Mouse (Mus musculus): ENCODE results near the gene Prg3. TPM values are rescaled to one million over a fixed set of nuclear protein-coding genes. Genes with fewer than 3 reads are reported as not detected.

Prg3 gene
- not detected in 2 replicates for polyA plus RNA-seq (2015; fragmentation: Nextera tagmentation; extraction: Ambion mirVana)

DNA sequence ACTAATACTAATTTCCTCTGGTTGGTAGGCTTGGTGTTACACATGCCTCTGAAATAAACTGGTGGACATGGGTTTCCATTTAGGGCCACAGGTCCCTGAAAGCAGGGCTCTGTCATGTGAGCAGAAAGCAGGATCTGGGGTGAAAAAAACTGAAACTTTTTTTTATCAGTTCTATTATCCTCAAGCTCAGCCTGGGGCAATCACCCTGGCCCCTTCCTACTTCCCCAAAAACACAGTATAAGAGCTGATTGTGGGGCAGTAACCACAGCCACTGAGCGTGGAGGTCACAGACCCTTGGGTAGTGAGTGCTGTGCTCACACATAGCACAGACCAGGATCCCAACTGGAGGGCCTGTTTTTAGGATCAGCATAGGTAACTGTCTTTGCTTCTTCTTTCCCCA is at the start of gene Prg3:
Gene Prg3, plus strand, starts transcription at position 286 of the 400 bp plus-strand sequence.
- H3K4me3 ChIP-seq (ENCODE audit: low read depth, low read length), result no peak within 1 kb of the TSS
- 88% methylated on average over 1 of the region's 1 CpGs for WGBS
- H3K9ac ChIP-seq (ENCODE audit: low read length), result no peak within 1 kb of the TSS
- H3K36me3 ChIP-seq (ENCODE audit: control insufficient read depth, insufficient read depth, low read length), result no peaks in the 10 kb centered on the region
- ATAC-seq (ENCODE audit: low FRiP score, low TSS enrichment) (no peak), DNase-seq (ENCODE audit: low spot score) (no peak)
- TF ChIP-seq EP300 (optimal IDR thresholded peaks at IDR 0.05) (no peak), CTCF (IDR thresholded peaks at IDR 0.05; ENCODE audit: low read depth) (no peak)
- H3K9me3 ChIP-seq (ENCODE audit: control insufficient read depth, low read length), result no peaks in the 10 kb centered on the region
- no peak within 1 kb of the TSS for H3K4me2 ChIP-seq (replicated peaks; ENCODE audit: low read depth)
- H3K27ac ChIP-seq (replicated peaks), result no peak within 1 kb of the TSS
- H3K27me3 ChIP-seq (ENCODE audit: control insufficient read depth, insufficient read depth, low read length), result no peaks in the 10 kb centered on the region
- no peaks in the 10 kb centered on the region for H3K4me1 ChIP-seq (replicated peaks; ENCODE audit: control insufficient read depth, insufficient read depth)

DNA sequence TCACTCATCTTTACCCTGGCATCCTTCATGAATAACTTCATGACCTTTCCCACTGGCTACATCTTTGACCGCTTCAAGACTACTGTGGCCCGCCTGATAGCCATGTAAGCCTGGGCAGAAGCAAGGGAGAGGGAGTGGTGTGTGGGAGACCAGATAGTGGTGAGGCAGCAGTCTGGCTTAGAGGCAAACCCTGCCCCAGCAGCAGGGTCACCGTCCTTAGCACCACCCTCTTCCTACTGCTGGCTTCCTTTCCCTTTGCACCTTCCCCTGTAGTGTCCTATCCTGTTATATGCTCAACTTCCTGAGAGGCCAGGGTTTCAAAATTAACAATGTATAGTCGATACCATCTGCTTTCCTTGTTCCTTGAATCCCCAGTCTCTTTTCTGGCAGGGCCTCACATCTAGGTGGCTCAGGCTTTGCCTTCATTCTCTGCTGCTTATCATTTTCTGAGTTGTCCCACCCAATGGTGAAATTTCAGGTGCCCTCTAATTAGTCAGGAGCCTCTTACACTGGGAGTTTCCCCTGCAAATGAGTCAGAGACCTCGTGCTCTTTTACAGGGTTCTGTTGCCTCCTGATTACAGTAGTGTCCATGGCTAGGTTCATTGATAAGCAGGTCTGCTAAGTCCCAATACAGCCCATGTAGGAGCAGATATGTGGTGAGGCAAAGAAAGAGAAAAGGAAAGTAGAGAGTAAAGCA is 49.6 kb upstream of the Prg3 start:
- DNase-seq (ENCODE audit: low spot score) (no peak), ATAC-seq (ENCODE audit: low FRiP score, low TSS enrichment) (peak; percentile 51; the same call in 1 of the 2 replicates)
- 60% methylated on average over 5 of the region's 5 CpGs for WGBS
- H3K4me2 ChIP-seq (replicated peaks; ENCODE audit: low read depth), result peak overlapping the region; percentile 55
- no peak overlapping the region for H3K27ac ChIP-seq (replicated peaks)
- H3K27me3 ChIP-seq (ENCODE audit: control insufficient read depth, insufficient read depth, low read length), result no peaks in the 10 kb centered on the region
- TF ChIP-seq EP300 (optimal IDR thresholded peaks at IDR 0.05) (no peak), CTCF (IDR thresholded peaks at IDR 0.05; ENCODE audit: low read depth) (no peak)
- H3K9me3 ChIP-seq (ENCODE audit: control insufficient read depth, low read length), result no peaks in the 10 kb centered on the region
- no peaks in the 10 kb centered on the region for H3K36me3 ChIP-seq (ENCODE audit: control insufficient read depth, insufficient read depth, low read length)
- H3K9ac ChIP-seq (ENCODE audit: low read length), result no peak overlapping the region; the same call in 1 of the 2 replicates
- H3K4me3 ChIP-seq (ENCODE audit: low read depth, low read length), result peak overlapping the region; percentile 47
- H3K4me1 ChIP-seq (replicated peaks; ENCODE audit: control insufficient read depth, insufficient read depth), result peaks cover 3% of the 10 kb centered on the region; the same call in 1 of the 2 replicates

DNA sequence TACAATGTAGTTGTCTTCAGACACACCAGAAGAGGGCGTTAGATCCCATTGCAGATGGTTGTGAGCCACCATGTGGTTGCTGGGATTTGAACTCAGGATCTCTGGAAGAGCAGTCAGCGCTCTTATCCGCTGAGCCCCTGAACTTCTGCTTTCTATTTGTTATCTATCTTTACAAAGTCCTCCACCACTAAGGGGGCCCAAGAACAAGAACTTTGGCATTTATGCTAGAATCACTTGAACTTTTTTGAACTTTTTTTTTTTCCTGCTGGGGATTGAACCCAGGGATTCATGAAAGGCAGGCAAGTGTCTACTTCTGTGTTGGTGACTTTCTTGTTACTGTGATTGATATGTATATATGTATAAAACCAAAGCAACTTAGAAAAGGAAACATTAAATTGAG is 48.7 kb upstream of the Prg3 start:
- WGBS, result 89% methylated on average over 3 of the region's 3 CpGs
- Histone ChIP-seq H3K4me3 (ENCODE audit: low read depth, low read length) (no peak overlapping the region), H3K9ac (ENCODE audit: low read length) (no peak overlapping the region), H3K27ac (replicated peaks) (no peak overlapping the region), H3K4me2 (replicated peaks; ENCODE audit: low read depth) (no peak overlapping the region), H3K4me1 (replicated peaks; ENCODE audit: control insufficient read depth, insufficient read depth) (peaks cover 3% of the 10 kb centered on the region; the same call in 1 of the 2 replicates), H3K36me3 (ENCODE audit: control insufficient read depth, insufficient read depth, low read length) (no peaks in the 10 kb centered on the region), H3K9me3 (ENCODE audit: control insufficient read depth, low read length) (no peaks in the 10 kb centered on the region), H3K27me3 (ENCODE audit: control insufficient read depth, insufficient read depth, low read length) (no peaks in the 10 kb centered on the region)
- no peak for TF ChIP-seq EP300 (optimal IDR thresholded peaks at IDR 0.05)
- no peak for TF ChIP-seq CTCF (IDR thresholded peaks at IDR 0.05; ENCODE audit: low read depth)
- DNase-seq (ENCODE audit: low spot score) (no peak), ATAC-seq (ENCODE audit: low FRiP score, low TSS enrichment) (no peak)

DNA sequence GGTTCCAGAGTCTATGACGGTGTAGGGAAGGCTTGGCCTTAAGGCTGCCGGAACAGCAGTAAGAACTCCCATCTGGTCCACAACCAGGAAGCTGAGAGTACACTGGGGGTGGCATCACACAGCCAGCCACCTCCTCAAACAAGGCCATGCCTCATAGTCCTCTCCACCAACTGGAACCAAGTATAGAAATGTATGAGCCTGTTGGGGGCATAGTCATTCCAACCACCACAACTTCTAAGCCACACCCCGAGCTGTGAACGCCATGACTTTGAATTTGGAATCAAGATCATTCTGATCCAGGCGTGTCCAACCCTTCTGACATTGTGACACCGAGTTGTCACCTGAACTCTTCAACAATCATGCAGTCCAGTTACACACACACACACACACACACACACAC is 48.3 kb upstream of the Prg3 start:
- DNase-seq (ENCODE audit: low spot score) (no peak), ATAC-seq (ENCODE audit: low FRiP score, low TSS enrichment) (no peak)
- Histone ChIP-seq H3K4me3 (ENCODE audit: low read depth, low read length) (no peak overlapping the region), H3K9me3 (ENCODE audit: control insufficient read depth, low read length) (no peaks in the 10 kb centered on the region), H3K4me2 (replicated peaks; ENCODE audit: low read depth) (no peak overlapping the region), H3K36me3 (ENCODE audit: control insufficient read depth, insufficient read depth, low read length) (no peaks in the 10 kb centered on the region), H3K27ac (replicated peaks) (no peak overlapping the region), H3K27me3 (ENCODE audit: control insufficient read depth, insufficient read depth, low read length) (no peaks in the 10 kb centered on the region), H3K4me1 (replicated peaks; ENCODE audit: control insufficient read depth, insufficient read depth) (peaks cover 3% of the 10 kb centered on the region; the same call in 1 of the 2 replicates), H3K9ac (ENCODE audit: low read length) (no peak overlapping the region)
- WGBS, result 93% methylated on average over 6 of the region's 6 CpGs
- TF ChIP-seq EP300 (optimal IDR thresholded peaks at IDR 0.05), result no peak
- TF ChIP-seq CTCF (IDR thresholded peaks at IDR 0.05; ENCODE audit: low read depth), result no peak

DNA sequence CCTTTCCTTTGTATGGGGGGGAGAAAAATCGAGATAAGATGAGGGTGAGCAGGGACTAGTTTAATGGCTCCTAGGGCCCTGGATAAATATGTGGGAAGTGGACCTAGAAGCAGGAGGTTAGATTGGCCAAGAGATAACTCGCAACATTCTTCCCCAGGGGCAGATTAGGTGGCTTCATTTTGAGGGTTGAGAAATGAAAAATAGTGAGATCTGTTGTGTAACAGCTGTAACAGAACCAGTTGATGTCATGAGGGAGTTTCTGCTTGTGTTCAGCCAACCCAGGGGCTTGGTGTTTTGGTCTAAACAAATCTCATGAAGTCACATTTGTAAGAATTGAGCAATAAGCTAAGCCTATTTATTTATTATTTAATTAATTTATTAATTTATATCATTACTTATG is 46.7 kb upstream of the Prg3 start:
- Histone ChIP-seq H3K4me1 (replicated peaks; ENCODE audit: control insufficient read depth, insufficient read depth) (peaks cover 3% of the 10 kb centered on the region; the same call in 1 of the 2 replicates), H3K27me3 (ENCODE audit: control insufficient read depth, insufficient read depth, low read length) (no peaks in the 10 kb centered on the region), H3K9ac (ENCODE audit: low read length) (no peak overlapping the region), H3K4me2 (replicated peaks; ENCODE audit: low read depth) (no peak overlapping the region), H3K27ac (replicated peaks) (no peak overlapping the region), H3K36me3 (ENCODE audit: control insufficient read depth, insufficient read depth, low read length) (no peaks in the 10 kb centered on the region), H3K9me3 (ENCODE audit: control insufficient read depth, low read length) (no peaks in the 10 kb centered on the region), H3K4me3 (ENCODE audit: low read depth, low read length) (no peak overlapping the region)
- WGBS, result 76% methylated on average over 2 of the region's 2 CpGs
- TF ChIP-seq EP300 (optimal IDR thresholded peaks at IDR 0.05) (no peak), CTCF (IDR thresholded peaks at IDR 0.05; ENCODE audit: low read depth) (no peak)
- no peak for ATAC-seq (ENCODE audit: low FRiP score, low TSS enrichment)
- no peak for DNase-seq (ENCODE audit: low spot score)

DNA sequence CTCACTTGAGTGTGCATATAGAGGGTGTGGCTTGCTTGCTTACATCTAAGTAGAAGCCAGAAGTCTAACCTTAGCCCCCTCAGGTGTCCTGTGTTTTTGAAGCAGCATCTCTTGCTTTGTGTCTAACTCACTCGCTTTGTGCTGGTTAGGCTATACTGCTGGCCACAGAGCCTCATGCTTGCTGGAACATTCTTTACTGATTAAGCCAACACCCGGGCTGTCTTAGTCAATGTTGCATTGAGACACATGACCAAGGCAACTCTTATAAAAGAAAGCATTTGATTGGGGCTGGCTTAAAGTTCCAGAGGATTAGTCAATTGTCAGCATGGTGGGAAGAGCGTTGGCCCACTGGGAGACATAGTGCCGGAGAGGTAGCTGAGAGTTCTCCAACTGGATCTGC is 46.2 kb upstream of the Prg3 start:
- 85% methylated on average over 4 of the region's 4 CpGs for WGBS
- Histone ChIP-seq H3K27ac (replicated peaks) (no peak overlapping the region), H3K4me1 (replicated peaks; ENCODE audit: control insufficient read depth, insufficient read depth) (peaks cover 3% of the 10 kb centered on the region; the same call in 1 of the 2 replicates), H3K27me3 (ENCODE audit: control insufficient read depth, insufficient read depth, low read length) (no peaks in the 10 kb centered on the region), H3K36me3 (ENCODE audit: control insufficient read depth, insufficient read depth, low read length) (no peaks in the 10 kb centered on the region), H3K4me2 (replicated peaks; ENCODE audit: low read depth) (no peak overlapping the region), H3K4me3 (ENCODE audit: low read depth, low read length) (no peak overlapping the region), H3K9ac (ENCODE audit: low read length) (no peak overlapping the region), H3K9me3 (ENCODE audit: control insufficient read depth, low read length) (no peaks in the 10 kb centered on the region)
- no peak for ATAC-seq (ENCODE audit: low FRiP score, low TSS enrichment)
- no peak for DNase-seq (ENCODE audit: low spot score)
- TF ChIP-seq EP300 (optimal IDR thresholded peaks at IDR 0.05), result no peak
- no peak for TF ChIP-seq CTCF (IDR thresholded peaks at IDR 0.05; ENCODE audit: low read depth)
